In genomic region chr15:102142914-102143912, GRCm38 (mm10) we compare ENCODE assay signal across 10 mouse cellular contexts. TPM values are rescaled to one million over a fixed set of nuclear protein-coding genes. Genes with fewer than 3 reads are reported as not detected.
DNase-seq lines count a peak whose midpoint lies in the region; ATAC-seq and TF ChIP-seq lines count a peak whose summit lies in the region.
"Had no signal": no experiment of that assay in that cellular context is flagged by ENCODE, and none has a peak within 500 bp of the region (broad histone marks: within the 10 kb centered on the region; RNA-seq: fewer than 3 reads in every experiment).

No protein-coding gene starts in this region.

- ATAC-seq in hindbrain, embryonic 11.5 days (ENCODE audit: low FRiP score): no peak
- no peak for ATAC-seq in hindbrain, postnatal 0 days
- ATAC-seq in limb, embryonic 15.5 days (ENCODE audit: insufficient number of reproducible peaks, low FRiP score, low TSS enrichment, low read depth): no peak
- ATAC-seq in CD4-positive, CD25-positive, alpha-beta regulatory T cell, adult 4 months: no peak

- no peaks in the 10 kb centered on the region for H3K9me3 ChIP-seq in hindbrain, embryonic 11.5 days (ENCODE audit: control insufficient read depth, low read length)
- no peaks in the 10 kb centered on the region for H3K9me3 ChIP-seq in hindbrain, postnatal 0 days (ENCODE audit: low read length)
- no peaks in the 10 kb centered on the region for H3K9me3 ChIP-seq in limb, embryonic 15.5 days
- H3K9me3 ChIP-seq: embryonic facial prominence, embryonic 13.5 days; G1E had no signal

- DNase-seq in hindbrain, embryonic 11.5 days (ENCODE audit: low spot score): peak; percentile 20
- DNase-seq in hindbrain, postnatal 0 days (ENCODE audit: low spot score): no peak
- DNase-seq in 3134 (ENCODE audit: extremely low read depth, insufficient read length, low spot score): peak; percentile 67
- DNase-seq in cerebellum, postnatal 36 days: no peak
- no peak for DNase-seq in B cell, adult 2 months

- WGBS in hindbrain, embryonic 11.5 days: 60% methylated on average over 23 of the region's 23 CpGs
- 57% methylated on average over 23 of the region's 23 CpGs for WGBS in hindbrain, postnatal 0 days
- WGBS in limb, embryonic 15.5 days: 45% methylated on average over 23 of the region's 23 CpGs

- no peak overlapping the region for H3K27ac ChIP-seq in hindbrain, embryonic 11.5 days (ENCODE audit: low read depth, low read length)
- H3K27ac ChIP-seq in hindbrain, postnatal 0 days: no peak overlapping the region
- H3K27ac ChIP-seq in cortical plate, adult 2 months (ENCODE audit: insufficient read depth, low read length): no peak overlapping the region
- peak overlapping the region; percentile 14; the same call in 1 of the 2 replicates for H3K27ac ChIP-seq in limb, embryonic 15.5 days
- H3K27ac ChIP-seq: embryonic facial prominence, embryonic 13.5 days had no signal

- no peaks in the 10 kb centered on the region for H3K36me3 ChIP-seq in hindbrain, embryonic 11.5 days (ENCODE audit: control insufficient read depth, insufficient read depth, low read length)
- no peaks in the 10 kb centered on the region for H3K36me3 ChIP-seq in hindbrain, postnatal 0 days (ENCODE audit: insufficient read depth, low read length)
- H3K36me3 ChIP-seq in limb, embryonic 15.5 days: no peaks in the 10 kb centered on the region
- H3K36me3 ChIP-seq: embryonic facial prominence, embryonic 13.5 days; G1E had no signal

- TF ChIP-seq POLR2A in cortical plate, adult 2 months (IDR thresholded peaks at IDR 0.05; ENCODE audit: extremely low read depth, insufficient read depth, low read length): 0 out of 2 replicates have a peak, but pooled peaks have one; percentile 37

- H3K27me3 ChIP-seq in hindbrain, embryonic 11.5 days (ENCODE audit: control insufficient read depth, insufficient read depth, low read length): peaks cover 30% of the 10 kb centered on the region
- H3K27me3 ChIP-seq in hindbrain, postnatal 0 days (ENCODE audit: insufficient read depth, low read length): peaks cover 4% of the 10 kb centered on the region; the same call in 1 of the 2 replicates
- H3K27me3 ChIP-seq in limb, embryonic 15.5 days: peaks cover 23% of the 10 kb centered on the region

- H3K4me3 ChIP-seq in hindbrain, embryonic 11.5 days (ENCODE audit: low read depth, low read length): no peak overlapping the region
- no peak overlapping the region for H3K4me3 ChIP-seq in hindbrain, postnatal 0 days (ENCODE audit: low read length)
- peak overlapping the region; percentile 47; the same call in 1 of the 2 replicates for H3K4me3 ChIP-seq in cortical plate, adult 2 months (ENCODE audit: insufficient read depth, low read length)
- H3K4me3 ChIP-seq in limb, embryonic 15.5 days: no peak overlapping the region
- H3K4me3 ChIP-seq: embryonic facial prominence, embryonic 13.5 days had no signal

- no peak overlapping the region for H3K9ac ChIP-seq in hindbrain, embryonic 11.5 days (ENCODE audit: low read depth, low read length)
- no peak overlapping the region for H3K9ac ChIP-seq in hindbrain, postnatal 0 days (replicated peaks; ENCODE audit: low read length)
- H3K9ac ChIP-seq in limb, embryonic 15.5 days: no peak overlapping the region

- H3K4me1 ChIP-seq in hindbrain, embryonic 11.5 days (replicated peaks; ENCODE audit: control insufficient read depth, insufficient read depth, low read length): no peaks in the 10 kb centered on the region
- no peaks in the 10 kb centered on the region for H3K4me1 ChIP-seq in hindbrain, postnatal 0 days (ENCODE audit: insufficient read depth, low read length)
- H3K4me1 ChIP-seq in cortical plate, adult 2 months (ENCODE audit: control insufficient read depth, insufficient read depth, low read length): peaks cover 3% of the 10 kb centered on the region; the same call in 1 of the 2 replicates
- H3K4me1 ChIP-seq in limb, embryonic 15.5 days: peaks cover 29% of the 10 kb centered on the region

- TF ChIP-seq CTCF in hindbrain, postnatal 0 days (IDR thresholded peaks at IDR 0.05; ENCODE audit: low read depth): no peak
- TF ChIP-seq CTCF in cortical plate, adult 2 months (IDR thresholded peaks at IDR 0.05; ENCODE audit: extremely low read depth, insufficient read depth, low read length): no peak

- H3K4me2 ChIP-seq in hindbrain, embryonic 11.5 days (replicated peaks; ENCODE audit: low read depth, low read length): no peak overlapping the region
- H3K4me2 ChIP-seq in hindbrain, postnatal 0 days (ENCODE audit: low read depth, low read length): no peak overlapping the region
- H3K4me2 ChIP-seq in limb, embryonic 15.5 days: no peak overlapping the region

RNA-seq across cellular contexts. Expression of gene Igfbp6, which starts 0.9 kb away (rescaled TPM):
- polyA plus RNA-seq in hindbrain, embryonic 11.5 days (2014; fragmentation: Nextera tagmentation; extraction: Ambion mirVana): 0.31 TPM in 1 of 2 replicates, not detected in the other
- total RNA-seq in hindbrain, postnatal 0 days (2014; rRNA removed): 5.6 and 12.8 TPM in 2 replicates
- 9.7 and 11.5 TPM in 2 replicates for polyA plus RNA-seq in hindbrain, postnatal 0 days (2015; fragmentation: Nextera tagmentation; extraction: Ambion mirVana)
- polyA plus RNA-seq in cortical plate, adult 2 months (2012; rRNA removed): 69.5 and 71.7 TPM in 2 replicates
- 17.5 and 24.6 TPM in 2 replicates for polyA plus RNA-seq in limb, embryonic 15.5 days (2015; fragmentation: Nextera tagmentation; extraction: Ambion mirVana)
- polyA plus RNA-seq in CD4-positive, CD25-positive, alpha-beta regulatory T cell, adult 4 months (2017; shearing (Covaris generic)): under 1 TPM in 1 of 2 experiments, not detected in 1; 0.60 TPM

RNA-seq across cellular contexts. Expression of gene Soat2, which starts 7.1 kb away (rescaled TPM):
- polyA plus RNA-seq in hindbrain, embryonic 11.5 days (2014; fragmentation: Nextera tagmentation; extraction: Ambion mirVana): 0.13 and 0.17 TPM in 2 replicates
- total RNA-seq in hindbrain, postnatal 0 days (2014; rRNA removed): 0.16 TPM in 1 of 2 replicates, not detected in the other
- polyA plus RNA-seq in hindbrain, postnatal 0 days (2015; fragmentation: Nextera tagmentation; extraction: Ambion mirVana): 0.09 TPM in 1 of 2 replicates, not detected in the other
- polyA plus RNA-seq in cortical plate, adult 2 months (2012; rRNA removed): 0.17 and 0.28 TPM in 2 replicates
- 0.61 and 0.81 TPM in 2 replicates for polyA plus RNA-seq in limb, embryonic 15.5 days (2015; fragmentation: Nextera tagmentation; extraction: Ambion mirVana)
- polyA plus RNA-seq in CD4-positive, CD25-positive, alpha-beta regulatory T cell, adult 4 months (2017; shearing (Covaris generic)): 1 to 10 TPM in 1 of 2 experiments, under 1 TPM in 1; 0.69 to 1.0 TPM
- polyA plus RNA-seq: embryonic facial prominence, embryonic 13.5 days had no signal

RNA-seq across cellular contexts. Expression of gene Spryd3, which starts 7.2 kb away (rescaled TPM):
- polyA plus RNA-seq in hindbrain, embryonic 11.5 days (2014; fragmentation: Nextera tagmentation; extraction: Ambion mirVana): 10.1 and 11.9 TPM in 2 replicates
- 113 and 118 TPM in 2 replicates for total RNA-seq in hindbrain, postnatal 0 days (2014; rRNA removed)
- polyA plus RNA-seq in hindbrain, postnatal 0 days (2015; fragmentation: Nextera tagmentation; extraction: Ambion mirVana): 98.6 and 110 TPM in 2 replicates
- 152 and 156 TPM in 2 replicates for polyA plus RNA-seq in cortical plate, adult 2 months (2012; rRNA removed)
- polyA plus RNA-seq in limb, embryonic 15.5 days (2015; fragmentation: Nextera tagmentation; extraction: Ambion mirVana): 33.4 and 35.4 TPM in 2 replicates
- polyA plus RNA-seq in CD4-positive, CD25-positive, alpha-beta regulatory T cell, adult 4 months (2017; shearing (Covaris generic)): 10 to 100 TPM; 28.8 to 65.3 TPM

RNA-seq across cellular contexts. Expression of gene Tns2, which starts 43.0 kb away (rescaled TPM):
- 8.0 and 11.8 TPM in 2 replicates for polyA plus RNA-seq in hindbrain, embryonic 11.5 days (2014; fragmentation: Nextera tagmentation; extraction: Ambion mirVana)
- total RNA-seq in hindbrain, postnatal 0 days (2014; rRNA removed): 9.2 TPM in 2 replicates
- 5.5 and 6.2 TPM in 2 replicates for polyA plus RNA-seq in hindbrain, postnatal 0 days (2015; fragmentation: Nextera tagmentation; extraction: Ambion mirVana)
- 19.4 and 20.5 TPM in 2 replicates for polyA plus RNA-seq in cortical plate, adult 2 months (2012; rRNA removed)
- polyA plus RNA-seq in limb, embryonic 15.5 days (2015; fragmentation: Nextera tagmentation; extraction: Ambion mirVana): 47.5 and 48.6 TPM in 2 replicates
- polyA plus RNA-seq in CD4-positive, CD25-positive, alpha-beta regulatory T cell, adult 4 months (2017; shearing (Covaris generic)): 1 to 10 TPM; 1.1 to 2.3 TPM

RNA-seq across cellular contexts. Expression of gene Zfp740, which starts 59.8 kb away (rescaled TPM):
- 49.7 and 63.8 TPM in 2 replicates for polyA plus RNA-seq in hindbrain, embryonic 11.5 days (2014; fragmentation: Nextera tagmentation; extraction: Ambion mirVana)
- total RNA-seq in hindbrain, postnatal 0 days (2014; rRNA removed): 49.5 and 61.0 TPM in 2 replicates
- polyA plus RNA-seq in hindbrain, postnatal 0 days (2015; fragmentation: Nextera tagmentation; extraction: Ambion mirVana): 33.8 and 37.7 TPM in 2 replicates
- 51.3 and 57.6 TPM in 2 replicates for polyA plus RNA-seq in cortical plate, adult 2 months (2012; rRNA removed)
- 51.9 and 59.9 TPM in 2 replicates for polyA plus RNA-seq in limb, embryonic 15.5 days (2015; fragmentation: Nextera tagmentation; extraction: Ambion mirVana)
- polyA plus RNA-seq in CD4-positive, CD25-positive, alpha-beta regulatory T cell, adult 4 months (2017; shearing (Covaris generic)): 10 to 100 TPM; 27.6 to 28.2 TPM

Comparison
In these comparisons a context has a peak if more than half of its experiments do, and no peak if none do; other contexts are left out.
1. DNase-seq: peak in hindbrain, embryonic 11.5 days (single experiment) and 3134 (single experiment); none in hindbrain, postnatal 0 days (single experiment), cerebellum, postnatal 36 days (0 of 2) and B cell, adult 2 months (0 of 2).